Mouse (Mus musculus): ENCODE results near the gene Hhip.
A peak's percentile ranks its signal among the peaks of the same experiment; 100 is the strongest.

Hhip gene

GRCm38 (mm10) chr8:80057198-80058174 lies at the start of gene Hhip:
Hhip (minus strand) TSS chr8:80058006.
- peak; percentile 18 for DNase-seq (ENCODE audit: low spot score)

- DNase-seq (ENCODE audit: low spot score): no peak
Observed at GRCm38 (mm10) chr8:80087021-80087420, 29.2 kb upstream of the Hhip start.

GRCm38 (mm10) chr8:80058193-80058592 lies 387 bp upstream of the Hhip start:
- no peak for DNase-seq (ENCODE audit: low spot score)

- no peak for DNase-seq (ENCODE audit: low spot score)
Observed at GRCm38 (mm10) chr8:80056331-80057070, 1.3 kb downstream of the Hhip start.

DNA sequence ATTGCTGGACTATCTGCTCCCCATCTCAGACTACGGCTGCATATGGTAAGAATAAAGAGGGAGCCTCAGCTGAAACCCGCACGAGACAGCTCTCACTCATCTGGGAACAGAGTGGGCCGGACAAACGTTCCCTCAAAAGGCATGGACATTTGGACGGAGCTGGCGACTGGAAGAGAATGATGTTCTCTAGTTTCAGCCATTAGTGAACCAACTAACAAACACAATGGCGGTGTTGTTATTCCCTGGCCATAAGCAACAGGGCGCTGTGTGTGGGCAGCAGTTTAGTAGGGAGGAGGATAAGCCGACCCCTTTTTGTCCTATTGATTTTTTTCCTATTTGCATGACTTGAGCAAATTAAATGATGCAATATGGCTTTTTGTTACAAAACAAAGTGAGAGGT lies 2.0 kb downstream of the Hhip start:
- no peak for DNase-seq (ENCODE audit: low spot score)

GRCm38 (mm10) chr8:80055094-80055493 lies 2.7 kb downstream of the Hhip start:
- DNase-seq (ENCODE audit: low spot score): no peak

DNA sequence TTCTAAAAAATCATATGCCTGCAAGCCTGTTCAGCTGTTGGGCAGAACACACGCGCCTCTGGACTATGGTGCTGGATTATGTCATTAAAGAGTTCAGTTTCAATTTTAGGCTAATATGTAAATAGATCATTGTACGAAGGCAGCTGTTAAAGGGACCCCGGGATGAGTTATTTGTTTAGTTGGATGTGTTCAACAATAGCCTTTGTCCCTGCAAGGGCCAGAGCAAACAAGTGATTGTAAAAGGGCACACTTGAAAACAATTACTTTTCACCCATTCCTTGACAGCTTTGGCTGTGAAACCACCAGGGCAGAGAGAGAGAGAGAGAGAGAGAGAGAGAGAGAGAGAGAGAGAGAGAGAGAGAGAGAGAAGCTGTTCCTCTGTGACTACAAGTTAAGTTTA lies 3.6 kb downstream of the Hhip start:
- no peak for DNase-seq (ENCODE audit: low spot score)

DNA sequence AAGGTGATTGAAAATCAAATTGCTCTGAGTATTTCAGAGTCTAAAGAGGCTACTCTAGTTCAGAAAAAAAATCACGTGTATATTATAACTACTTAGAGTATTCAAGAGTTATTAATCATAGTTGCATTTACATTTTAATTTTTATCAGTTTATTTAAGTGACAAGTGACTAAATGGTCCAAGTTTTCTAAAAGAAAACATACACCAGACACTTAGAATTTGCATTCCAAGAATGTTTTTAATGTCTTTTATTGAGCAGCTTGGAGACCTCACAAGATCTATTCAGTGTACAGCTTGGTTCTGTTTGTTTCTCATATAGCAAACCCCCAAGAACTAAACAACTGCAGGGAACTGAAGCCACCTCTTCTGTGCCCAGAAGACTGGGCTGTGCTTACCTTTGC lies 5.0 kb downstream of the Hhip start:
- DNase-seq (ENCODE audit: low spot score): no peak

DNA sequence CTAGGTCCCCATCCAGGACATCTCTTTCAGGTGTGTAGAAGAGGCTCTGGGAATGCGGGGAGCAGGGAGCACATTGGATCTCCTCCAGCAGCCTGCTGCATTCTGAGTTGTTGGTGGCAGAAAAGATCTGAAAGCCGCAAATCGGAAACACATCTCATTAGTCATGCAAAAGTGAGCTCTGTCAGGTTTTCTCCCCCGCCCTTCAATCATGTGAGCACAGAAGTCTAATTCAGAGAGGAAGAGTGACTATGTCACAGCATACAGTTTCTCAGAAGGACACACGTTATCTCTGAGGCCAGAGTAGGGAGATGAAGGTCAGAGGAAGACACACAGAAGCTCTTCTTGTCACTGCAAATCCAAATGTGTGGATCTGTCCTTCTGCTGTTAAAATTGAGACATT lies 6.3 kb downstream of the Hhip start:
- no peak for DNase-seq (ENCODE audit: low spot score)

DNA sequence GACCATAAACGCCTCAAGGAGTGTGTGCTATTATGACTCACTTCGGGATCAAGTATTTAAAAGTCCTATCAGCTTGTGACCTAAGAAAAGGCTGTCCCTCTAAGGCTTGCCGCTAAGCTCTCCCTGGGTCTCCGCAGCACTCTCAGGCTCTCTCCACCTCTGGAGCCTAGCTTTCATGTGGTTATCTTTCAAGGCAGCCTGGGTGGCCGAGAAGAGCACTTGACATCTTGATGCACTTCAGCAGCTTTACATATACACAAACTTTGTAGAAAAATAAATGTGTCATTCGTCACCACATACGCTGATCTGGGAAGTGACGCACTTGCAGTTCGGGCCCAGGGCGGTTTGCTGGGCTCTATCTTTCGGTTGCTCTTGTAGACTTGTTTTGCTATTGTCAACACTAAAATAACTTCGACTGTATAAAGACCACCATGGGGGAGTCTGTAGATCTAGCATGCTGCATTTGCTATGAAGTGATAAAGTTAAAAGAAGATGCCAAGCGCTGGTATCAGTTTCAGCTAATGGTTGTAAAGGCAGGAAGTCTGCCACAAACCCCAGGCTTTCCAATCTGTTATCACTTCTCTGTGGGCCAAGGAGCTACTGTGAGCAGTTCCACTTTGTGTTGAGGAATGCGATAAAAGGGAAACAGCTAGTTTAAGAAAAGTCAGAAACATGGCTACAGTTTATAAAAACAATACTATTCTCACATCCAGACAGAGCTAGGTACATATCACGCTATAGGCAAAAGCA lies 8.4 kb downstream of the Hhip start:
- DNase-seq (ENCODE audit: low spot score): no peak

DNA sequence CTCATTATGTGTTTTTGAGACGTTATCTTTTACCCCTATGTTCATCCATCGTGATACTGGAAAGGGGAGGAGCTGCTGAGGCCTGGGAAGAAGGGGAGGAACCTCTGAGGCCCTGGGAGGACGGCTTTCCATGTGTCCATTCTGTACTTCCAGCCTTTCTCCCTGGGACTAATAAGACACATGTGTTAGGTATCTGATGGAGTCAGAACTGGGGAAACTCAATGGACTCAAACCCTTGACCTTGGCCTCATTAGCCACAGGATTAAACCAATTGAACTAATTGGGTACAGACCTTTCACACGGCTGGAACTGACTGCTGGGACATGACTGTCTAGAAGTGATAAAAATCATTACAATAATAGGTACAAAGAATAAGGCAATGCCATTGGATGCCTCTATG lies 9.6 kb downstream of the Hhip start:
- no peak for DNase-seq (ENCODE audit: low spot score)

DNA sequence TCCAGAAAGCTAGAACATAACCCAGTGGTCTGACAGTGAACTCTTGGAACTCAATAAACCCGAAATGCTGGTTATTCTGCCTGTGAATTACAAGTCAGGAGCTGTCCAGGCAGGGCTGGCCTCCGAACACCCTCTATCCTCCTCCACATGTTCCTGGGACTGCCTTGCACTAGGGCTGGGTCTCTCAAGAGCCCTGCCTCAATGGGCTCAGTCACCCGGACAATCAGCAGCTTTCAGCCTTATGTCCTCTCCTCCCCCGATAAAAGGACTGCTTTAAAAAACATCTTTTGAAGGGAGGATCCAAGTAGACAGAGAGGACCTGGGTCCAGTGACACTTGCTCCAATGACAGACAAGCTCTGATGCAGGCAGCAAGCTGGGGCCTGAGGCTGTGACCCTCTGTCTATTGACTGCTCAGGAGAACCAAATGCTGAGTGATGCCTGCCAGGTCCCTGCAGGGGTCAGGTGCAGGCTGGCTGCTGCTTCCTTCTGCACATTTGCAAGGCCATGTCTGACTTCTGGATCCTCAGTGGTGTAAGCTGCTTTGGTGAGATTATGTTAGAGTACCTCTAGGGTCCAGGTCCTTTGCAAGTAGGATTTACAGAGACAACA lies 20.1 kb downstream of the Hhip start:
- DNase-seq (ENCODE audit: low spot score): peak; percentile 36

DNA sequence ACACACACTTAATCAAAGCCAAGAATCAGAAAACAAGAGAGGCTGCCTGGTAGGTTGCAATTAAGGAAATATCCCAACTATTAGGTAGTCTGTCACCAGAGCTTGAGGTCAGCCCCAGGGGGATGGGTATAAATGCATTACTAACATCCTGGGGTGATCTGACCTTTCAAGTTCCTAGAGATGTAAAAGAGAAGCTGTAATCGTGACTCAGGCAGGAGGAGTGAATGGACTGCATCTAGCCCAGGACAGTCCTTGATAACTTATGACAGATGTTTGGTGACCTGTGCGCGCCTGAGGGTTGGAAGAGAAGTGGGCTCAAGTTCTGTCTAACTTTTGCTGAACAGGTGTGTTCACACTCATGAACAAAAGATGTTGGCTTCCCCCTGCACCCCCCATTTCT lies 25.2 kb downstream of the Hhip start:
- no peak for DNase-seq (ENCODE audit: low spot score)

DNA sequence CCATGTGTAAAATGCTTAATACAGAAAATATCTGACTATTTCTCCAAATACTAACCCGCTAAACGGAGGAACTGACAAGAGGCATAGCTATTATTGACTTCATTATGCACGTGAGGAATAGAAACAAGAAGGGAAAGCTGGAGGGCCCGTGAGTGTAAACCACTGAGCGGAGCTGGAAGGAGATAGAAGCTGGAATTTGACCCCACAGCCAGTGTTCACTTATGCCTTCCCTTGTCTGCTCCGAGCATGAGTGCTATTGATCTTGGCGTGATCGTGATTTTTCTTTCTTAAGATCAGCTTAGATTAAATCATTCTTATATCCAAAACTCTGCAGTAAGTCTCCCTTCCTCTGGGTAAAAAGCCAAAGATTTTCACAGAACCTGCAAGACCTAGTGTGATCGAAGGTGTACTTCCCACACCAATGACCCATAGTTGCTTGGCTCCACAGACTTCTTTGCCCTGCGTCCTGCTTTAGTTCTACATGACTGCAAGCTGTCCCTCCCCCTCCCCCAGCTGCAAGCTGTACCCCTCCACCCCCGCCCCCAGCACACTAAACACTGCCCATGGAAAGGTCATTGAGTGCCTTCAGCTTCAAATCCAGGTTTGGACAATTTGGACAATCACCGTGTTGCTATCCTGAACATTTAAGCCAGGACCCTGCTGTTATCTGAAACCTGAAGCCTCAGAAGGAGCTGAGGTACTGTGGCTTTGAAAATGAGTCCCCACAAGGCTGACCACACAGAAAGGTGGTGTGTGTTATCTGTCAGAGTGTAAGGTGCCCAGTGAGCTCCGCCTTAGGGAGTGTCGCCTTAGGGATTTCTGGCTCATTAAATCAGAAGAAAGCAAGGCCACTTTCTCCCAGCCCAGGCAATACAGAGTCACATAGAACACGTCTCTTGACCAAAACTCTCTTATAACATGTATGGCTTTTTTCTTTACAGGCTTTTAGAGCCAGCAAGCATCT lies 26.2 kb downstream of the Hhip start:
- DNase-seq (ENCODE audit: low spot score): no peak

DNA sequence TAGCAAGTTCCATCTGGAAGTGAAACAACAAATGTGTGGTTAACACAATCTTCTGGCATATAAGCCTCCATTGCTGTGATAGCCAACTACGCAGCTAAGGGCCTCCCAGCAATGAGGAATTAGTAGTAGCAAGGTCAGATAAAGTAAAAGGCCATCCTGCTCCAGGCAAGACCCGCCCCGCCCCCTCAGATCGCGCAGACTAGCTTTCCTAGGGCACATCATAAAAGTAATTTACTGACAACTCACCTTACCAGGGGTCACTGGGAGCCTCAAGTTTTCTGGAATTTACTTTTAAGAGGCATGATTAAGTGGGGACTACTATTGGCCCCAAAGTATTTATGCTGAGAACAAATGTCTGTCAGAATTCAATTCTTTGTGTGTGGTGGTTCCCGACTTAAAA lies 28.2 kb downstream of the Hhip start:
- DNase-seq (ENCODE audit: low spot score): no peak

DNA sequence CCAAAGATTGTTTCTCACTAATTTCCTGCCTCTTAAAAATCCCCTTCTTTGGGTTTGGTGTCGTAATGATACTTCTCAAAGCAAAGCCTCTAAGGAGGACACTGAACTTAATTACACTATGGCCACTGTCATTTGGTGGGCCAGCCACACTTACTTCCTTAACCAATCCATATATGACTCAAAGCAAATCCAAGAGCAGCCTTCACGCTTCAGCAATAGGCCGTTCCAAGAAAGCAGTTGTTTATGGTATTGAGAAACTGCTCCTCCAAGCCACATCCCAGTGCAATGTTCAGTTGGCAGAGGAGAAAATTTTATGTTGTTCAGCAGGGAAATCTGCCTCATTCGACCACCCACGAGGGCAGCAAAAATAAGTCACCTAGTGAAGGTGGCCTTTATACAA lies 37.3 kb downstream of the Hhip start:
- DNase-seq (ENCODE audit: low spot score): no peak

- no peak for DNase-seq (ENCODE audit: low spot score)
Observed at GRCm38 (mm10) chr8:80015818-80016217, 42.0 kb downstream of the Hhip start.

DNA sequence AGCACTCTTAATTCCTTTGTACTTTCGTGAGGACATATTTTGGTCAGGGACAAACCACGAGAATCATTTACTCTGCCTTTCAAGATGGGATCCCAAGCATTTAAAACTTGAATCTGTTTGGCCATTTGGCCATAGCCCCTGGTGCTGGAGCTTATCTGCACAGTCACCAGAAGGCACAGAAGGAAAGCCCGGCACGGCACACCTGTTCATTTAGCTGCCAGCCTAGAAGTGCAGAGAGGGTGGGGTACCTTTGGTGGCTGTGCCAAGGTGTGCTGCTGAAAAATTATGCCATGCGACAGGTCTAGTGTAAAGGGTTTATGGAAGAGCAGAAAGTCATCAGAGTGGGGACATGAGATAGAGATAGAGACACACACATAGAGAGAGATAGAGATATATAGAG lies 53.4 kb downstream of the Hhip start:
- no peak for DNase-seq (ENCODE audit: low spot score)

- no peak for DNase-seq (ENCODE audit: low spot score)
Observed at GRCm38 (mm10) chr8:80002313-80002712, 55.5 kb downstream of the Hhip start.

GRCm38 (mm10) chr8:79995075-79995474 lies 62.7 kb downstream of the Hhip start:
- DNase-seq (ENCODE audit: low spot score): no peak

DNA sequence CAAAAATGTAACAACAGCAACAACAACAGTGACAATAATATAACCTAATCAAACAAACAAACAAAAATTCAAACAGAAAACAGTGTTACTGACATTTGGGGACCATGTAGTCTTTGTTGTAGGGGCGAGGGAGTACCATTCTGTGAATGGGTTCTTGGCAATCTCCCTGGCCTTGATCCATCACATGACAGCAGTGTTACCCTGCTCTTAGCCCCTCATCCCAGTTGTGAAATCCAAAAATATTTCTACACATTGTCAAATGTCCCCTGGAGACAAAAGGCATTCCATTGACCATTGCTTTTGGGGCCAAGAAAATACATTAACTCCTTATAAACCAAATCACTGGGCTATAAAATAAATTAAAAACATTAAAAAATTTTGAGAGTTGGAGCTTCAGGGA lies 64.3 kb downstream of the Hhip start:
- DNase-seq (ENCODE audit: low spot score): no peak

Measured in urinary bladder, postnatal 14 days (tissue).